ENCODE assay signal across 14 mouse cellular contexts in genomic region chr15:25763106-25763505, GRCm38 (mm10).
A peak's percentile ranks its signal among the peaks of the same experiment; 100 is the strongest.
DNase-seq lines count a peak whose midpoint lies in the region; ATAC-seq and TF ChIP-seq lines count a peak whose summit lies in the region.
"Had no signal": no experiment of that assay in that cellular context is flagged by ENCODE, and none has a peak within 500 bp of the region (broad histone marks: within the 10 kb centered on the region; RNA-seq: fewer than 3 reads in every experiment).

No protein-coding gene starts in this region.

- no peaks in the 10 kb centered on the region for H3K36me3 ChIP-seq in forebrain, embryonic 15.5 days
- no peaks in the 10 kb centered on the region for H3K36me3 ChIP-seq in midbrain, embryonic 11.5 days (ENCODE audit: control insufficient read depth, insufficient read depth, low read length)

- TF ChIP-seq CTCF in layer of hippocampus, adult 2 months (conservative IDR thresholded peaks at IDR 0.05), result no peak

- no peak overlapping the region; the same call in 1 of the 2 replicates for H3K9ac ChIP-seq in forebrain, embryonic 15.5 days (replicated peaks)
- peak overlapping the region; percentile 48 for H3K9ac ChIP-seq in midbrain, embryonic 11.5 days (ENCODE audit: low read length)
- H3K9ac ChIP-seq: liver, embryonic 14.5 days had no signal

- H3K9me3 ChIP-seq in forebrain, embryonic 15.5 days, result no peaks in the 10 kb centered on the region
- no peaks in the 10 kb centered on the region for H3K9me3 ChIP-seq in midbrain, embryonic 11.5 days (ENCODE audit: control insufficient read depth, low read length)

- no peak for DNase-seq in layer of hippocampus, adult 2 months (ENCODE audit: low spot score in 2 of 2)
- no peak for DNase-seq in layer of hippocampus, adult 9-11 months
- no peak for DNase-seq in midbrain, embryonic 11.5 days (ENCODE audit: low spot score, missing footprints)
- DNase-seq in retina, embryonic 14.5 days (ENCODE audit: low spot score), result peak; percentile 66
- DNase-seq in heart, postnatal 14 days, result no peak
- DNase-seq in ovary, postnatal 10 days (ENCODE audit: low spot score), result no peak
- DNase-seq: adrenal gland, postnatal 10 days; cerebellum, adult 11 months had no signal

- H3K4me1 ChIP-seq in forebrain, embryonic 15.5 days, result peaks cover 82% of the 10 kb centered on the region
- peaks cover 81% of the 10 kb centered on the region for H3K4me1 ChIP-seq in midbrain, embryonic 11.5 days (ENCODE audit: control insufficient read depth, insufficient read depth, low read length)

- intact Hi-C loops in heart, postnatal 14 days (cut with DNase I), result no loop called here

- peak overlapping the region; percentile 23 for H3K4me2 ChIP-seq in forebrain, embryonic 15.5 days (replicated peaks)
- H3K4me2 ChIP-seq in midbrain, embryonic 11.5 days, result peak overlapping the region; percentile 41

- H3K27ac ChIP-seq in layer of hippocampus, adult 2 months, result peak overlapping the region; percentile 89
- peak overlapping the region; percentile 92 for H3K27ac ChIP-seq in forebrain, embryonic 15.5 days (replicated peaks)
- H3K27ac ChIP-seq in midbrain, embryonic 11.5 days (ENCODE audit: low read depth, low read length), result peak overlapping the region; percentile 93
- H3K27ac ChIP-seq: kidney, postnatal 0 days; liver, embryonic 14.5 days had no signal

- ATAC-seq in forebrain, embryonic 15.5 days (replicated peaks), result no peak
- ATAC-seq in midbrain, embryonic 11.5 days (ENCODE audit: low FRiP score), result no peak
- no peak for ATAC-seq in erythroblast, adult 5-6 weeks (replicated peaks; ENCODE audit: low FRiP score, poor library complexity, severe bottlenecking)
- ATAC-seq: Patski had no signal

- WGBS in forebrain, embryonic 15.5 days, result 7% methylated on average over 7 of the region's 7 CpGs
- WGBS in midbrain, embryonic 11.5 days, result 15% methylated on average over 7 of the region's 7 CpGs

- no peaks in the 10 kb centered on the region for H3K27me3 ChIP-seq in forebrain, embryonic 15.5 days
- H3K27me3 ChIP-seq in midbrain, embryonic 11.5 days (ENCODE audit: control insufficient read depth, insufficient read depth, low read length), result no peaks in the 10 kb centered on the region
- H3K27me3 ChIP-seq: Patski had no signal

- no peak overlapping the region for H3K4me3 ChIP-seq in layer of hippocampus, adult 2 months
- H3K4me3 ChIP-seq in forebrain, embryonic 15.5 days, result no peak overlapping the region
- peak overlapping the region; percentile 13 for H3K4me3 ChIP-seq in midbrain, embryonic 11.5 days (ENCODE audit: low read depth, low read length)
- H3K4me3 ChIP-seq: erythroblast, embryonic 14.5 days had no signal
